Mouse (Mus musculus) frontal cortex, postnatal 25 days (tissue): ENCODE results near the gene Glycam1.
"Not testable (repeated sequence)": the region's sequence is repeated elsewhere in the genome, so short reads cannot be mapped to it uniquely, and the experiment has no call there.

Experiments used
- DNase-seq, 2 experiments: peaks; one replicate each; pipeline ENCODE4 v3.0.0; 2022; ENCODE audit warnings: low spot score in 2 of 2

The Glycam1 gene

DNA sequence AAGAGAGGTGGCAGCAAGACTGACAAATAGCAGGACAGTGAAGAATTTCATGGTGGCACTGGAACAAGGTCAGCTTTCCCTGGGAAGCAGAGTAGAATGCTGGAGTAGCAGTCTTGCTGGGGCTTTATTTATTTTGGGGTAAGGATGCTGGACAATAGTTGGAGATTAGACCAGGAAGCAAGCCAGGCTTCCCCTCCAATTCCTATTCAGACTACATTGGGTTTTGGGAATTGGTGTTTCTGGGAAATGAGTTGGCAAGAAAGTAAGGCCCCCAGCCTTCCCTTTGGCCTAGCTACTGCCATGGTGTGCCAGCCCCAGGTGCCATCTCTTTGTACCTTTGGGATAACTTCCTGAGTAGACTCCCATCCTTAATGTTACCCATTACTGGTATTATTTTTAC is at the start of gene Glycam1:
Gene Glycam1 (minus strand): TSS at position 101 of the 400 bp plus-strand sequence.
- DNase-seq, result no peak

DNA sequence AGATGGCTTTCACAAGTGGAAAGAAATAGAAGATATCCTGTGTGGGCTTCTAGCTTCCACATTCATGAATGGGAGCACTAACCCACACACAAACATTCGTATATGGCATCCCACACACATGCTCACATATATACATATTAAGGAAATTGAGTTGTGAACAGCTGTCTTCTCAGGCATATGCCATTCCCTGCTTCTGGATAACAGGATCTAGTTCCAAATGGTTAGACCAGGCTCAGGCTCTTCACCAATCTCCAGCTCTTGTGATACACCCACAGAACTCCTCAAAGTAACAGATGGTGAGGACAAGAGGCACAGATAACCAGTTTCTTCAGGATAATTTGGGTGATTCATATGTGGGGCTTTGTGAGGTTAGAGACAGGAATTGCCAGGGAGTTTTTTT is 39.6 kb upstream of the Glycam1 start:
- no peak for DNase-seq

DNA sequence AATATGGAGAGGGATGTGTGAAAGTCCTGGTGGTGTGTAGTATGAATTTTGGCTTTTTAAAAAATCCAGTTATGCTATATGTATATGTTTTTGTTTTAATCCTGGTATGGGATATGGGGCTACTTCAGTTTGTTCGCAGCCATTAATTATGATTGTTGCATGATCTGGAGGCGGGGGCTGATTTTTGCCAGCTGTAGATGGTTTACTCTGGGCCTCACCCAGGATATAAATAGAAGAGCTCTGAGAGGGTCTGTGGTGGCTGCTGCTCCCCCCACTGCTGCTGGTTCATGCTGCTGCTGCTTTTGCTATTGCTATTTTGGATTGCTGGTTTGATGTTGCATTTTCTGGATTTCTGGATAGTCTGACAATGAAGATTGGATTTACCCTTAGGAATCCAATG is 25.9 kb upstream of the Glycam1 start:
- no peak for DNase-seq

DNA sequence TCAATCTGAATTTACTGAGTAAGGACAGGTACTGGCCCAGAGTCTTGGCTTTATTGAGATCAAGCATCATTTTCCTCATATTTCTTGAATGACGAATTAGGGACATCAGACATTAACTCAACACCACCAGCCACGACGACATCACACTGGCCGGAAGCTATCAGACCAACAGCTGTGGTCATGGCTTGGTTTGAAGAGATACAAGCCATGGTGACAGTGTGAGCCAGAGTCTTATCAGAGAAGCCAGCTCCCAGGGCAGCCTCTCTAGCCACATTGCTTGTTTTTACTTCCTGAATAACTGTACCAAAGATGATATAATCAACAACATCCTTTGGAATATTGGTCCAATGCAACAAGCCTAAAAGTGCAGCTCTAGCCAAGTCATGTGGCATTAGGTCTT is 22.9 kb upstream of the Glycam1 start:
- DNase-seq, result not testable (repeated sequence)

DNA sequence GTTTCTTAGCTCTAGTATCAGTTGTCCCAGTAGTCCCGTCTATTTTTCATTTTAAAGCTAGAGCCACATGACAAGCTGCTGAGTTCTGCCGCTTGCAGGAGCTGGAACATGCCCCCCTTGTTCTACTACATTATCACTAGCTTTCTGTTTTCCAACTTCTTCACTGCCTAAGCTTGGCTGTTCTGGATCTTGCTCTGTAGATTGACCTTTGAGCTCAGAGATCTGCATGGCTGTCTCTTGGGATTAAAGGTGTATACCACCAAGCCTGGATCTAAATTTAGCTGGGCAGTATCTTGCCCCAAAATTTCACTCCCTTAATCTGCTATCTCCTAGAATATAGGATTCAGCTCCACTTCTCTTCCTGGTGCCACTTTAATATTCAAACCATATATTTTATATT is 21.0 kb upstream of the Glycam1 start:
- no peak for DNase-seq

DNA sequence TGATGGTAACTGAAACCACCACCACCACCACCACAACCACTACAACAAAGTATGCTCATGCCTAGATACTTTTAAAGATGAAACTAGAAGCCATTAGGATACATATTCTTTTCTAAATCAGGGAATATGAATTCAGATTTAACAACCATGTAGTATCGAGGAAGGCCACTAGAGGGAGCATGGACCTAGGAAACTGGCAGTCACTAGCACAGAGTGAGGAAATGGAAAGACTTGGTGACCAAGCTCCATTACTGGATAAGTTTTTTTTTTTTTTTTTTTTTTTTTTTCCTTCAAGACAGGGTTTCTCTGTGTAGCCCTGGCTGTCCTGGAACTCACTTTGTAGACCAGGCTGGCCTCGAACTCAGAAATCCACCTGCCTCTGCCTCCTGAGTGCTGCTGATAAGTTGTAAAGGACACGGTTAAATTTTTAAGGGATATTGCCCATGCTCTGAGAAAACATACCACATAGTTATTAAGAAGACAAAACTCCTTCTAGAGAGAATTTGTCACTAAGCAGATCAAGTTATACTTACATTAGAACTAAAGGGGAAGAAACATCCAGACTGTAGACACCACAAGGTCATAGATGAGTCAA is 12.7 kb downstream of the Glycam1 start:
- DNase-seq, result no peak

DNA sequence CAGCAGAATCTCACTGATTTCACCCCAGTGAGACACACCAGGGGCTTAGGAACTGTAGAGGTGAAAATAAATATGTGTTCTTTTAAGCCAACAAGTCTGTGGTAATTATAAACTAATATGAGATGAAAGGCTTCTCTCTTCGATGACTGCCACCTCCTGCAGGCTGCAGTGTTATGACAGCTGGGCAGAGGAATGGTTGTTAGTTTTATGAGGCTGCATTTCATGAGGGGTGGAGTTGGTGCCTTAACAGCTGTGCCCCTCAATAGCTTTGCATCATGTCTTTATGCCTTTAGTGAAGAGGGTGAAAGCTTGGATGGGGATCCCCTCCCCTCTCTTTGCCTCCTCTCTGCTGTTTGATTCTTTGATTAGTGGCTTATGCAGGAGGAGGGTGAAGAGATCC is 13.8 kb downstream of the Glycam1 start:
- no peak for DNase-seq

DNA sequence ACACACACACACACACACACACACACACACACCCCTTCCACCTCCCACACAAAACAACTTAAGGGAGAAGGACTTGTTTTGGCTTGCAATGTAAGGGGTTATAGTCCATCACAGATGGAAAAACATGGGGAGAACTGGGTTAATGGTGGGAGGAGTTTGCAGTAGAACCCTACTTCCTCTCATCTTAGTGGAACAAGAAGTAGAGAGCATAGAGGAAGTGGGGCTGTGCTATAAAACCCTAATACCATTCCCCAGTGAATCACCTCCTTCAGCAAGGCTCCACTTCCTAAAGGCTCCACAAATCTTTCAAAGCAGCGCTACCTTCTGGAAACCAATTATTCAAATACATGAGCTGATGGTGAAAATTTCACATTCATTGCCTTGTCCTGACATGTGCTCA is 15.4 kb downstream of the Glycam1 start:
- no peak for DNase-seq

DNA sequence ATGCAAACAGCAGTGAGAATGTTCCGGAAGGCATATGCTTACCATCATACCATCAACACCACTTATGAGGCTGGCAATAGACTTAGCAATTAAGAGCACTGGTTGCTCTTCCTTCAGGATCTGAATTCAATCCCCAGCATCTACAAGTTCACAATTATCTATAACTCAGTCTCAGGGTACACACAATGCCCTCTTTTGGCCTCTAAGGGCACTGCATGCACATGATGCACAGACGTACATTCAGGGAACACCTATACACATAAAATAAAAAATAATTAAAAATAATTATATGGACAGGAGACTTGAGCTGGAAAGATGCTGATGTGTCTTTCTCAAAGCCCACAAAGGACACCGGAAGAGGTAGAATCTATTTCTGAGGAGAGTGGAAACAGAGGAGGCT is 16.9 kb downstream of the Glycam1 start:
- DNase-seq, result no peak

DNA sequence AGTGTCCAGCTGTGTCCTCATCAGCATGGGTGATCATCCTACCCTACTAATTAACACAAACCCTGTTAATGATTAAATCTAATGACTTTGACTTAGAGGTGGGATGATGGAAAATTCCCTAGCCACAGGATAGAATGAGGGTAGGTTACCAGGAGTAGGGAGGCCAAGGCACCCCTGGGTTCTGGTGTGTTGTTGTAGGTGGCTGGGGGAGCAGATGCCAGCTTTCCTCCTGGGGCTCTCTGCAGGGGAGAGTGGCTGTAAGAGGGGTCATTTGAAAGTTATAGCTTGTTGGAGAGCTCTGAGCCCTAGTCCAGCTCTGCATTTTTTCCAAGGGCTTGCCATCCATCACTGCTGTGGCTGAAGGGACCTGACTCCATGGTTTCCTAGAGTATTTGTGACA is 22.4 kb downstream of the Glycam1 start:
- no peak for DNase-seq

DNA sequence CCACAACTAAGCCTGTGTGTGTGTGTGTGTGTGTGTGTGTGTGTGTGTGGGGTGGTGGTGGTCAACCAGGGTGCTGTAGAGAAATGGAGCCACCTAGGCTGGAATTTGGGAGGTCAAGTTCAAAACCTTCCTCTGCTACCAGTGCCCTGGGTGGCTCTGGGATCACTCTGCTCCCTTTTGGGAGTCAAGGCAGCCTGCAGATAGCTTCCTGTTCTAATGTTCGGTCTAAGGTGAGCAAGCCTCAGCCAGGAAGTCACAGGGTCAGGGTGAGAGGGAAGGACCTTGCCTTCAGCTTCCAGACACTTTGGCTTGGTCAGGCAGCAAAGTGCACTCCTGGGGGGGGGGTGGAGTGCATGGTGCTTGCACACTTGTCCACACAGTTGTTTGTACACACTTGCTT is 24.2 kb downstream of the Glycam1 start:
- DNase-seq, result no peak

DNA sequence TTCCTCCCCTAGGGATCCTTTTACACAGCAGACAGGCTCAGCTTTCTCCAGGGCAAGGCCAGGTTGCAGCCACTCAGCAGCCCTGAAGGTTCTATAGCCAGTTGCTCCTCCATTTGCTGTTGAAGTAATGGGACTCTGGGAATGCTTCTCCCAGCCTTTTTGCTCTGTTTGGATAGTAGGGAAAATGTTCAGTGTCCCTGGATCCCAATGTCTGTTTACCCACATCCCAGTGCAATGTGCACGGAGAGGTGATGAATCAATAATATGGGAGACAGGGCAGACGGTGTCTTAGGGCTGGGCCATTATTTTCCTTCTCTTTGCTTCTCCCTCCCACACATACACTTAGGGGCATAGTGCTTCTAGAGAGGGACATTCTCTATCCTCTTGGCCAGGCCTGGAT is 25.6 kb downstream of the Glycam1 start:
- no peak for DNase-seq

DNA sequence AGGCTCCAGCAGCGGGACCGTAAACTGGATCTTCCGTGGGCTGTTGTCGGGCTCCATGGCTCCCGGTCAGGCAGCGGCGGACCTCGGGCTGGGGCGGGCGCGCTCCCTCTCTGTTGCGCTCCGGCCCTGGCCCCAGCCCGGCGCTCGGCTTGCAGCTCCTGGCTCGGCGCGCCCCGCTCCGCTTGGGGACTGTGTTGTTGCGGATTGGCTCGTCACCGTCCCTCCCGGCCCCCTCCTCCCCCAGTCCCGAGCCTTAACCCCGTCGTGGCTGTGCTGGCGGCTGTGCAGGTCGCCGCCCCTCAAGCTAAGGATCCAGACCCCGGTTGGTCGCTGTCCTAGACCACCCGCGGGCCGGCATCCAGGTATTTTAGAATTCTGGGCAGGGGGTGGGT is 27.1 kb downstream of the Glycam1 start, which contains the start of gene Ppp1r1a:
Gene Ppp1r1a (minus strand): TSS at position 182 of the 392 bp plus-strand sequence.
- peak in 1 of 2 experiments; percentile 68 for DNase-seq

DNA sequence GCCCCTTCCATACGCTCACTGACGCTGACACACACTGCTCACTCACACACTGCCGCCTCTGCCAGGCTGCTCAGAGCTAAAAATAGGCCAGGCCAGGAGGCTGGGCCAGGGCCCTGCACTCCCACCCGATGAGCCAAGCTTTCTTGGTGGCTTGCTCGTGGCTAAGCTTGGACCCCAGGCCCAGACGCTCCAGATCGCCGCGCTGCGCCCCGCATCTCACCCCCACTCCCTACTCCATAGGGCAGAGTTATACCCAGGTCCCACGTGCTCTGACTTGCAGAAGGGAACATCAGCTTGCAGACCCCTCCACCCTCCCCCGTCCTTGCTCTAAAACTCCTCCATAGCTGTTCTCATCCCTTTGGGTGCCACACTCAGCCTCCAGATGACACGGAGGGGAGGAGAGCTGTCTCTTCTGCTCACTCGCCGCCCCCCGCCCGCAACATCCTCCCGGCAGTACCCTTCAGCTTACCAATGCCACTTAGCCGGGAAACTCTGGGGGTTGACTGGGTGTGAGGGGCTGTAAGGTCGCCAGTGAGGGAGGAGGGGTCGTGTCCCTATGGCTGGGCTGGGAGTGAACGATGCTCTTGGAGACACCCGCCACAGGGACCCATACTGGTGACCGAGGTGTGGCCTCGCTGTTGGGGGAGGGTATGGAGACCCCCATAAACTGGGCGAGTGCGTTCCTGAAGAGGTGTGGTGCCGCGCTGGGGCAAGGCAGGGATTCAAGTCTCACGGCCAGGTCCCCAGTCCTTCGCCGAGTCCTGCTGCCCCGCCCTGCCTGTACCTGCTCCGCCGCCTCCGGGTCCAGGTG is 27.7 kb downstream of the Glycam1 start:
- DNase-seq, result no peak

DNA sequence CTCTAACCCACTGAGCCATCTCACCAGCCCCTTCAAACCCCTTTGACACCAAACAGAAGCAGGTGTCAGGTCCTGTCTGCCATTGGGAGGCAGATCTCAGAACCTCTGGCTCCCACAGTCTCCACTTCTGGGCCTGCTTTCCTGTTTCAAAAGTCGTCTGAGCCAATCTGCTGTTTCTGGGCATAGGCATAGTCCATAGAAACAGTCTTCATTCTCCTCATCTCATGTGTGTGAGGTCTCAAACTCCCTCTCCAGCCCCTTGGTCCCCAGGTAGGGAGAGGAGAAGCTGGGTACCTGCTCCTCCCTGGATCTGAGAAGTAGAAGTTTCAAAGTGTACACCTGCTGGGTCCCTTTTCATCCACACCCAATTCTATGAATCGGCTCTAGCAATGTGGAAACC is 28.4 kb downstream of the Glycam1 start:
- no peak for DNase-seq

DNA sequence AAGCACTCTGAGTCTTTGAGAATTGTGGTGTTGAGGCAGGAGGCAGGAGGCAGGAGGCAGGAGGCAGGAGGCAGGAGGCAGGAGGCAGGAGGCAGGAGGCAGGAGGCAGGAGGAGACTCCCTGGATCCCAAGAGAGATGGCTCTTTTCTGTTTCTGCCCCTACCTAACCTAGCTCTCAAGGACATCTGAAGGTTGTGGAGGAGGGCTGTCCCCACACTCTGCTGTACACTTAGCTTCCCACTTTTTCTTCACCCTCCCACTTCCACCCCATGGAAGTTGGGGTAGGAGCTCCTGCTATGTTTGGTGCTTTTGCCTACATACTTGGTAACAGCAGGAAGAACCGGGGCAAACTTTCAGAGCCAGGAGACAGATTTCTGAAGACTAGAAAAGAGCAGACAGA is 29.1 kb downstream of the Glycam1 start:
- DNase-seq, result no peak

DNA sequence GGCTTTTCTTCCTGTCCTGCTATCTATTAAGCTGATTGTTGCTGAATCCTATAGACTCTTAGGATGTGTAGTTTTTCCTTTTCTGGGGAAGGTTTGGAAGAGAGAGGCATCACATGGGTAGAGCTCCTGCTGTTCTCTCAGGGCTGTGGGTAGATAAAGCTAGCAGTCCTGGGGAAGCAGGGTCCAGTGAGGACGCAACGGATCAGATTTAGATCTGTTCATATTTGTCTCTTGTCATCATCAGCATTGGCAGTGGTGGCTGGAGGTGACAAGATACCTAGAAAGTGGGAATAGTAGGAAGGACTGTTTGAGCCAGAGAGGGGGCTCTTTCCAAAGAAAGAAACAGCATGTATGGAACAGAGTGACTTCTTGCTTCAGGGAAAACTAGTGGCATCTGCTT is 29.9 kb downstream of the Glycam1 start:
- no peak for DNase-seq

DNA sequence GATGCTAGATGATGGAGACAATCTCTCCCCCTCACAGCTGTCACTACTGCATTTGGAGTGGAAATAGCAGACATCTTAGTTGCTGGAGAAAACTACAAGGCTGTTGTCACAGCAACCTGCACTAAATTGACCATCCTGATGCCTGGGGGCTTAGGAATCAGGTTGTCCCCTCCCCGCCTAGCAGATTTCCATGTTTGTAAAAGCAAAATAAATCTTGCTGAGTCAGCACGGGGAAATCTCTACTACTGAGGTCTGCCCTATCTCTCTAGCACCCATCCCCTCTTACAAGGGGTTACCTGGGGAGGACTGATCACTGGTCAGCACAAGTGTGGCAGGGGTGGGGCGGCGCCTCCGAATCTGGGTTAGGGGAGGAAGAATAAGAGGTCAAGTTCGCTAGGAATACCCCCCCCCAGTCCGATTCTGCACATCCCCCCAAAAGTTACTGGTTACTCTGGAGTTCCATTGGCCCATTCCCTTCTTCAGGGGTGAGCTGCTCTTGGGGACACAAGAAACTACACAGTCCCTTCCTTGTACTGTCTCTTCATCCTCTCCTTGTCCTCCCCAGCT is 30.7 kb downstream of the Glycam1 start:
- DNase-seq, result no peak

DNA sequence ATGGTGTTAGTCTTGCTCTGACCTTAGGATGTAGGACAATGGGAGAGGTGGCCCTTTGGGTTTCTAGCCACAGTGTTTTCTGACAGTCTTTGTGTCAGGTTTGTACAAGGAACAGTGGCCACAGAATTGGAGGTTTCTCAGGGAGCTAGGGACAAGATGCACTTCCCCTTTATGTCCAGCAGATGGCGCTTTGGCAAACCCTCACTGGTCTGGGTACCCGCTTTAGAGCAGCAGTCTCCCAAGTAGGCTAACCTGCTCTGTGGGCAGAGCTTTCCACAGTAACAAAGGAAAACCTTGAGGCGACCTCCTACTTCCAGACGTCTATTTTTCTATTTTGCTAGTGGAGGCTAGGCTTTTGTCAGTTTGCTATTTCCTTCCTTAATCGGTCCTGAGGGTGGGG is 34.5 kb downstream of the Glycam1 start:
- peak in 1 of 2 experiments; percentile 59 for DNase-seq

DNA sequence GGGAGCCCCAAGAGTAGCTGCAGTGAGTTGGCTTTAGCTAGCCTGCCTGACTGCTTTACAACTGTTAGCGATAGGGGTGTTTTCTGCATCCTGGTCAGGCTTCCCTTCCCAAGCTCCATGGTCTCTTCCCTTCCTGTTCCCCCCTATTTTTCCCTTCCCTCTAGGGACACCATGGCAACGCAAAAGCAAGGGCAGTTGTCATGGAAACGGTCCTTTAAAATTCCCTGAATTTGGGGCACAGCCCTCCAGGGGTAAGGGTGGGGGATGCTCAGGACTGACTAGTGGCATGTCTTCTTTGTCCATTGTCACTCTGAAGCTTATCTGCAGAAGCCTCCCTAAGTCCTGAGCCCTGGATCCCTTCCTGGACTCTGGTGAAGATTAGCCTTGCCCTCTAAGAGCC is 41.7 kb downstream of the Glycam1 start:
- no peak for DNase-seq

DNA sequence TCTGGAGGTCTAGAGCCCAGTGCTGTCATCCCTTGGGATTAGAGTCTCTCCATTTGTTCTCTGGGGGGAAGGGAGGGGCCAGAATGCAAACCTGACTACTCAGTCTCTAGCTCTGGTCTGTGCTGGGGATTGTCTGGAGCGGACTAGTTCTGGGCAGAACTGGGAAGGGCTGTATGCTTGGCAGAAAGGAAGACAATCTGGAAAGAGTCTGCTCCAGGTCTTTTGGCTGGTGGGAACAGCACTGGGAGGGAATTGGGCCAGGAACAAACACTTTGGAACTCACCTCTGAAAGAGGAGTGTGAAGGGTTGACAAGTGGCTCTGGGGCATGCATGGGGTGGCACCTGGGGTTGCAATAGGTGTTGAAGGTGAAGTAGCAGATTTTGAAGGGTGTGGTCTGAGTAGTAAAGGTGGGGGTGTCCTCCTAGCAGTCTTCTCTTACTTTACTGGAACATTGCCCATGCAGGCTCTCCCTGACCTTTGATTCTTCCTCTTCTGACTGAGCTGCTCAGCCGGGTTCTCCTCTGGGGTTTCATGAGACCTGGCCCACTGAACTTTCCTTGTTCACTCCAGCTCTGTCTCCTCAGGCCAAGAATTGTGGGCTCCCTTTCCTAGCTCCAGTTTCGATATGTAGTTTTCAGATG is 42.3 kb downstream of the Glycam1 start:
- DNase-seq, result no peak
